Mouse (Mus musculus) kidney, adult 2 months (tissue): ENCODE data around the gene Asic1.

Experiments
- CTCF ChIP-seq: fragments of 200-500 bp; conservative IDR thresholded peaks from 2 replicates; pipeline ENCODE4 v1.5.1; 2011; ENCODE audit warnings: low read depth, mild to moderate bottlenecking, control low read depth, low read length, moderate library complexity, mixed read lengths; ENCODE audit not compliant: insufficient read depth, insufficient read length
- POLR2A ChIP-seq: fragments of 200-500 bp; IDR thresholded peaks from one replicate; pipeline ENCODE4 v1.6.1; 2011; ENCODE audit warnings: low read depth, low read length, control low read depth

- TF ChIP-seq CTCF (no peak), POLR2A (no peak)
Observed at GRCm38 (mm10) chr15:99731678-99732077, 61.5 kb downstream of the Asic1 start.
